ENCODE assay signal across 23 mouse cellular contexts in the genomic region with DNA sequence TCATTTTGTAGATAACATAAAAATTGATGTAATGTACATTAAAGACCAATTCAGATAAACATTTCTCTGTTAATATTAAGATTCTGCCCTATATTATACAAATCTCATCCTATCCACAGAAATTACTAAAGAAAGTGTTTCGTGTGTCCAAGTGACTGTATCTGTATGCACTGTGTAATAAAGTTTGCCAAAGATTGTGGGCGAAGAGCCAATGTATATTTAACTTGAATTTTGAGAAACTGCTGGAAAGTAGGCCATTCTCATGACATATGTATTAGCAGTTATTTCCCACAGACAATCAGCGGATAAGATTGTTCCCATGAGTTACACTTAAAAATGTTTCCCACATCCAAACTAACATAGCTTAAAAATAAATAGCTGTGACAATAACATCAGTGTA.
"Had no signal": no experiment of that assay in that cellular context is flagged by ENCODE, and none has a peak within 500 bp of the region (broad histone marks: within the 10 kb centered on the region; RNA-seq: fewer than 3 reads in every experiment).

No protein-coding gene starts in this region.

- H3K9ac ChIP-seq: heart, embryonic 12.5 days; hindbrain, embryonic 12.5 days; hindbrain, embryonic 14.5 days; limb, embryonic 13.5 days had no signal

- H3K9me3 ChIP-seq: heart, embryonic 10.5 days; heart, embryonic 12.5 days; hindbrain, embryonic 10.5 days; hindbrain, embryonic 12.5 days; limb, embryonic 13.5 days had no signal

- H3K27me3 ChIP-seq: heart, embryonic 12.5 days; hindbrain, embryonic 12.5 days; limb, embryonic 13.5 days had no signal

- H3K4me3 ChIP-seq: gastrocnemius, adult 2 months; heart, embryonic 10.5 days; heart, embryonic 12.5 days; hindbrain, embryonic 10.5 days; hindbrain, embryonic 12.5 days; layer of hippocampus, adult 2 months; left cerebral cortex, adult 2 months; limb, embryonic 13.5 days had no signal

- H3K4me1 ChIP-seq: heart, embryonic 10.5 days; heart, embryonic 12.5 days; hindbrain, embryonic 10.5 days; hindbrain, embryonic 12.5 days; limb, embryonic 13.5 days had no signal

- H3K4me2 ChIP-seq: heart, embryonic 12.5 days; hindbrain, embryonic 12.5 days; hindbrain, embryonic 14.5 days; limb, embryonic 13.5 days; liver, embryonic 11.5 days had no signal

- DNase-seq: gastrocnemius, adult 2 months; gastrocnemius, postnatal 10 days; gastrocnemius, postnatal 25 days; heart, adult 18-20 months; heart, postnatal 4 days; kidney, adult 18-20 months; kidney, adult 8-10 months; kidney, postnatal 10 days; kidney, postnatal 25 days; kidney, postnatal 4 days; liver had no signal

- H3K36me3 ChIP-seq: heart, embryonic 10.5 days; heart, embryonic 12.5 days; hindbrain, embryonic 10.5 days; hindbrain, embryonic 12.5 days; limb, embryonic 13.5 days had no signal

- ATAC-seq: hindbrain, embryonic 16.5 days; inflammation-experienced regulatory T-cells, adult 6 months; intestine, postnatal 0 days had no signal

- H3K27ac ChIP-seq: gastrocnemius, adult 2 months; heart, embryonic 10.5 days; hindbrain, embryonic 10.5 days; hindbrain, embryonic 12.5 days; hindbrain, embryonic 14.5 days; layer of hippocampus, adult 2 months; left cerebral cortex, adult 2 months; limb, embryonic 13.5 days had no signal
